Mouse (Mus musculus): ENCODE measurements around the gene T.

DNA sequence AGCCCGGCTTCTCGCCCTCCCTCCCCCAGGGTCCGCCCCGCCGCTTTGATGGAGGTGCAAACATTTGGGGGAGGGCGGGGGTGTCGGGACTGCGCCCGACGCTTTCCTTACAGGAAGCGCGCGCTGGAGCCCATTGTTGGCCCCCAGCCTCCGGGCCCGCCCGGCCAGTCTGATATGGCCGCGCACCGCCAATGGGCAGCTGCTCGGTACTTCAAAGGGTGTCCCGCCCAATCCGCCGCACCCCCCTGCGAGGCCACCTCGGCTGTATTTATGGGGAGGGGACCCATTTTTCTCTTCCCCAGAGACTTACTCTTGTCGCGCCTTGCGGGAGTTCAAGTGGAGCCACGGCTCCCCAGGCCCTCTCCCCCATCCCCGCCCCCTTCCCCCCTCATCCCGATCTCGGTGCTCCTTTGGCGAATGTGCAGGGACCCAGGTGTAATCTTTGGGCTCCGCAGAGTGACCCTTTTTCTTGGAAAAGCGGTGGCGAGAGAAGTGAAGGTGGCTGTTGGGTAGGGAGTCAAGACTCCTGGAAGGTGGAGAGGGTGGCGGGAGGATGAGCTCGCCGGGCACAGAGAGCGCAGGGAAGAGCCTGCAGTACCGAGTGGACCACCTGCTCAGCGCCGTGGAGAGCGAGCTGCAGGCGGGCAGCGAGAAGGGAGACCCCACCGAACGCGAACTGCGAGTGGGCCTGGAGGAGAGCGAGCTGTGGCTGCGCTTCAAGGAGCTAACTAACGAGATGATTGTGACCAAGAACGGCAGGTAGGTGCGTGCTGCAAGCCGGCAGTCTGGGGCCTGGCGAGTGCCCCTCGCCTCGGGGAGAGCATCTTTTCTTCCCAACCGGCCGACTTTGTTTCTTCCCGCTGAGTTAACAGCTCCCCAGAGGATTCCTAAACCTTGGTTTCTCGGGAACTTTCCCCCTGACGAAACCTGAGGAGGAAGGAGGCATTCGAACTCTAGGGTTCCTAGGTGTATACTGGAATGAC is at the start of gene T:
- TF ChIP-seq POLR2A (IDR thresholded peaks at IDR 0.05; ENCODE audit: low read depth, low read length) (no peak), CTCF (IDR thresholded peaks at IDR 0.05; ENCODE audit: extremely low read depth, insufficient read depth, insufficient read length, insufficient replicate concordance) (no peak)

Measured in spleen, adult 2 months (tissue).